Mouse (Mus musculus): ENCODE measurements around the gene Omp. TPM values are rescaled to one million over a fixed set of nuclear protein-coding genes. Genes with fewer than 3 reads are reported as not detected.

Gene Omp
- polyA plus RNA-seq, 1 experiment from 2014 or later: 0.13 TPM

DNA sequence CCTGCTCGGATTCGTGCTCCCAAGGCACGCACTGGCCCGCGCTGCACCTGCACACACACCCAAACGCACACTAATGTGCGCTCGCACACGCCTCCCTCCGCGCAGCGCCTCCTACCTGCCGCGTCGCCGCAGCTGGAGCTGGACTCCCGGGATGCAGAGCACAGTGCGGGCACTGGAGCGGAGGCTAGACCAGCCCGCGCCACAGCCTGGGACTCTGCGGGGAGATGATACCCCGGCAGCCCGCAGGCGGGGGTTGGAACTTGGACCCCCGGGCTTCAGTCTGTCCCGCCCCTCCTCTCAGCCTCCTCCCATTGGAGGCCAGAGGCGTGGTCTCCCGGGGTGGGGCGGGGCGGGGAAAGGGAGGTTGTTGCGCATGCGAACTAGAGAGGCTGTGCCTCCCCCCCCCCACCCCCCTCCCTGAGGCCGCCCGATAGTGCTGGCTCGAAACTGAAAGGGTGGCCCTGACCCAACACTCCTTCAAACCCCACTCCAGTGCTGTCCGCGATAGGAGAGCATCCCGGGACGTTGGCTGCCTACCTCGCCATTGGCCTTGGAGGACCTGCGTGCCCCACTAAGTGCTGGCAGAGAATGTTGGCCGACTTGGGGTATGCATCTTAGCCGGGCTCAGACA, 32.7 kb upstream of the Omp start, which contains the start of gene Capn5:
TSS of gene Capn5 (minus strand) at position 346 of the 631 bp plus-strand sequence.
- H3K36me3 ChIP-seq: no peaks in the 10 kb centered on the region
- H3K4me3 ChIP-seq: peak within 1 kb of the TSS; percentile 83
- 1% methylated on average over 44 of the region's 44 CpGs for WGBS
- H3K9me3 ChIP-seq (replicated peaks): no peaks in the 10 kb centered on the region
- H3K4me1 ChIP-seq: peaks cover 32% of the 10 kb centered on the region
- DNase-seq (ENCODE audit: low spot score): peak; percentile 84
- peak within 1 kb of the TSS; percentile 80 for H3K27ac ChIP-seq
- peaks cover 13% of the 10 kb centered on the region for H3K27me3 ChIP-seq (ENCODE audit: low read depth, poor library complexity, severe bottlenecking)

DNA sequence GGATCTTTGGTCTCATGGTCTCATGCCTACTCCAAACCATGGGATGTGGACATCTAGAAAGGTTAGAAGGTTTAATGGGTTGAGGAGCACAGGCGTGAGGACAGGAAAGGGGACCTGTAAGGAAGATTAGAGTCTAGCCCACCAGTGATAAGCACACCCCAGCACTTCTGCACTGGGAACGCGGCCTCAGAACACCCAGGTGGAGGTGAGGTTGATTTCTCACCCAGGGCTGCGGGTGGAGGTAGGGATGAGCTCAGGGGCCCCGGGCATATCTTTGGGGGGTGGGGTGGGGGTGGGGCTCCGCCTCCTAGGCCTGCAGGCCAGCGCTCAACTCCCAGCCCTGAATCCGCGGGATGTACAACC, 32.2 kb upstream of the Omp start:
- Histone ChIP-seq H3K4me3 (peak overlapping the region; percentile 83), H3K27ac (peak overlapping the region; percentile 80), H3K9me3 (replicated peaks) (no peaks in the 10 kb centered on the region), H3K36me3 (no peaks in the 10 kb centered on the region), H3K27me3 (ENCODE audit: low read depth, poor library complexity, severe bottlenecking) (peaks cover 13% of the 10 kb centered on the region), H3K4me1 (peaks cover 36% of the 10 kb centered on the region)
- 8% methylated on average over 9 of the region's 9 CpGs for WGBS
- no peak for DNase-seq (ENCODE audit: low spot score)

DNA sequence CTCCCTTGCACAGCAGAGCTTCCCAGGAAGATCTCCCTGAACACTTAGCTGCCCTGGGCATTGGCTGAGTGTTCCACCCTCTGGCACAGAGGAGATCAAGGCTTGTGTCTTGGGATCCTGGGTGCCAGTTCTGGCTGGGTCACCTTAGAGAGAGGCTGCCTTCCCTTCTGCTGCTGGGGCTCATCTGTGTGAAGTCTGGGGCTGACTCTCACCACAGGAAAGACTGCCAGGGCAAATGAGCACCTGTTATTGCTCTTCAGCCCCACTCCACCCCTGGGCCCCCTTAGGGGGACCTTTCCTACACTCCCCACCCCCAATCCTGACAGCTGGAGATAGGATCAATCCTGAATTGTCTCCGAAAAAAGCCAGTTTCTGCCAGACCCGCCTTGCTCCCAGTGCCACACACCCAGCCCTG, 31.8 kb upstream of the Omp start:
- Histone ChIP-seq H3K27ac (peak overlapping the region; percentile 80; the same call in 1 of the 2 replicates), H3K36me3 (no peaks in the 10 kb centered on the region), H3K27me3 (ENCODE audit: low read depth, poor library complexity, severe bottlenecking) (peaks cover 13% of the 10 kb centered on the region), H3K4me1 (peaks cover 41% of the 10 kb centered on the region), H3K9me3 (replicated peaks) (no peaks in the 10 kb centered on the region), H3K4me3 (peak overlapping the region; percentile 83; the same call in 1 of the 2 replicates)
- WGBS: 52% methylated on average over 2 of the region's 2 CpGs
- DNase-seq (ENCODE audit: low spot score): no peak

DNA sequence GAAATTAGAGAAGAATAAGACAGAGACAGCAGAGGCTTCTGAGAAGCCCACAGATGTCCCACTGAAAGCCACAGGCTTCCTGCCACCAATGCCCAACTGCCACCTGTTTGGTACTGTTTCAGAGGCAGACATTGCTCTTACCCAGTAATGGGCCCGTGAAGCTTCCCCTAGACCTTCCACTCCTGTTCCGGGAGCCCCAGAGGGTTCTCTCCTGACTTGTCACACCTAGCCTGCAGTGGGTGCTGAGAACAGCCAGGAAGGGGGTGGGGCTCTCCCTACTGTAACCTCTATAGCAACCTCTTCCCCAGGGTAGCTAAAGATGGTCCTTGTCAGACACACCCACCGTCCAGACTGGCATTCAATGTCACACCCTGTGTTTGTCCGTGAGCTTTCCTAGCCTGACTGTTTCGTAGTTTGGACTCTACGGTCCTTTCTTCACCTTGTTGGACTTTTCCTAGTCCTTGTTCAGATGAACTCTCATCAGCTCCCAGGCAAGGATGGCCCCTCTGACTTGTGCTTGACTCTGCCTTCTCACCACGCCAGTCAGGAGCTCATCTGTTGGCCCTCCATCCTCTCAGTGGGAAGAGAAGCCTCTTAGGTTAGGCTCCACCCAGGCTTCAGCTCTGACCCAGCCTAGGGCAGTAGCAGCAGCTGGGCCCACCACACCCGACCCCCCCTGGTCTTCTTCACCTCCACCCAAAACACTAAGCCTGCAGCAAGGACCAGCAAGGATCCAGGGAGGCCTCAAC, 31.2 kb upstream of the Omp start:
- H3K4me1 ChIP-seq: peaks cover 47% of the 10 kb centered on the region
- no peak for DNase-seq (ENCODE audit: low spot score)
- peaks cover 13% of the 10 kb centered on the region for H3K27me3 ChIP-seq (ENCODE audit: low read depth, poor library complexity, severe bottlenecking)
- no peaks in the 10 kb centered on the region for H3K9me3 ChIP-seq (replicated peaks)
- peak overlapping the region; percentile 83; the same call in 1 of the 2 replicates for H3K4me3 ChIP-seq
- WGBS: 74% methylated on average over 8 of the region's 8 CpGs
- H3K27ac ChIP-seq: peak overlapping the region; percentile 80; the same call in 1 of the 2 replicates
- H3K36me3 ChIP-seq: no peaks in the 10 kb centered on the region

DNA sequence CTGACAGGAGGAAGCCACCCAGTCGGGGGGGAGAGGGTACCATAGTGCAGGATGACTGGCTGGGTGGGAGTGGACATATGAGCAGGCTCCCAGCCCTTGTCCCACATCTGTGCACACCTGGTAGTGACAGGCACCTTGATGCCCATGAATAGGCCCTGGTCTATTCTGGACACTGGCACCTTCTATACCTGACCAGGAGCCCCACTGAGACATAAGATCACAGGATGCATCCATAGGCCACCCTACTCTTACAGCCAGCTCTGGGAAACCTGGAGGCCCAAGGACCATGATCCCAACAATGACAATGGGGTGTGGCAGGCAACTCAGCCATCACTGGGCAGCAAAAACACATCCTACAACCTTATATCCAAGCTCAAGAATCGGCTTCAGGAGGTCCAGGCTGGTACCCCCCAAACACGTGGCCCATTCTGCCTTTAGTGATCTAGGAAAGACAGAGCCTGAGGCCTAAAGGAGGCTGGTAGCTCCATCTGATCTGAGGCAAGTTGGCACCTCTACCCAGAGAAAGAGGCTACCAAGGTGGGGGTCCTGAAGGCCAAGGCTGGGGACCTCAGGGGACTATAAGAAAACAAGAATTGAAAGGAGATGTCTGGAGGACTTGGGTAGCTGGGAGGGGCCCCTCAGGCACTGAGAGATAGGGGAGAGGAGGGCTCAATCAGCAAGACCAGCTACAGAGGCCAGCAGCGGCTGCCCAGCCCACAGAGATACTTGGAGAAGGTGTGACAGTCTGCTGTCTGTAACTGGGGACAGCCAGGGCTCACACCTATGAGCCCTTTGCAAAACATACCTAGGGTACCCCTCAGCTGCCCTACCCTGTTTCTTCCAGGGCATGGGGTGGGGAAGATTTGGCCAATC, 29.8 kb upstream of the Omp start:
- DNase-seq (ENCODE audit: low spot score): no peak
- Histone ChIP-seq H3K27me3 (ENCODE audit: low read depth, poor library complexity, severe bottlenecking) (peaks cover 13% of the 10 kb centered on the region), H3K4me3 (no peak overlapping the region), H3K9me3 (replicated peaks) (no peaks in the 10 kb centered on the region), H3K36me3 (no peaks in the 10 kb centered on the region), H3K27ac (peak overlapping the region; percentile 22; the same call in 1 of the 2 replicates), H3K4me1 (peaks cover 61% of the 10 kb centered on the region)
- 66% methylated on average over 4 of the region's 4 CpGs for WGBS

DNA sequence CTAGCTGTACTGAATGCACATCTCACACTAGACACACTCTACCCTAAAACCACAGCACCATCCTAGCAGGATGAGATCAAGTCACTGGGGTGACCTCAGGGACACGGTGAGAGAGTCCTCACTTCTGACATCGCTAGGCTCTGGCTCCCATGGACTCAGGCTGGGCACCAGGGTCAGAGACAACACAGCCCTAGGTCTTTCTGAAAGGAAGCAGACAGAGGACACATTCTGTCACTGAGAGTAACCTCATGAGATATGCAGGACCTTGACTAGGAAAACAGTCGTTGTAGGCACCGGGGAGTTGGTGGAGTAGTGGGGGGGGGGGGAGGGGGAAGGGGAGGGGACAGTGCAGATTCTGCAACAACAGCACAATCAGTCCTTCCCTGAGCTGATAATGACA, 28.1 kb upstream of the Omp start:
- Histone ChIP-seq H3K9me3 (replicated peaks) (no peaks in the 10 kb centered on the region), H3K4me3 (no peak overlapping the region), H3K27ac (no peak overlapping the region), H3K4me1 (peaks cover 56% of the 10 kb centered on the region), H3K36me3 (no peaks in the 10 kb centered on the region), H3K27me3 (ENCODE audit: low read depth, poor library complexity, severe bottlenecking) (peaks cover 13% of the 10 kb centered on the region)
- WGBS: 61% methylated on average over 4 of the region's 4 CpGs
- DNase-seq (ENCODE audit: low spot score): no peak

DNA sequence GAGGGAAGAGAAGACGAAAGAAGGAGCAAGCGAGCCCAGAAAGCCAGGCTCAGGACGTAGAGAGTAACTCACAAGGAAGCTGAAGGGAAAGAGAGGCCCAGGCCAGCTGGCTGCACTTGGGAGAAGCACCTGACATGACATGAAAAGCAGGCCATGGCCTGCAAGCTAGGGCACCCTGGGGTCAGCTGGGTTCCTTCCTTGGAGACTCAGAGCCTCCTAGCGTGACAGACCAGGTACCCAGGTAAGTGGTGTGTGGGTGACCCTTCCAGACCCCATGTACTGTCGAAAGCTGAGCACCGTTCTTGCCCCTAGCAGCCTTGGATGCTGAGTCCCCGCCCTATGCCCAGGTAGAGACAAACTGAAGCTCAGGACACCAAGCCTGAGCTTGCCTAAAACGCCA, 27.4 kb upstream of the Omp start:
- Histone ChIP-seq H3K27ac (peak overlapping the region; percentile 81), H3K36me3 (no peaks in the 10 kb centered on the region), H3K9me3 (replicated peaks) (no peaks in the 10 kb centered on the region), H3K4me1 (peaks cover 49% of the 10 kb centered on the region), H3K27me3 (ENCODE audit: low read depth, poor library complexity, severe bottlenecking) (peaks cover 13% of the 10 kb centered on the region), H3K4me3 (no peak overlapping the region)
- 79% methylated on average over 8 of the region's 8 CpGs for WGBS
- no peak for DNase-seq (ENCODE audit: low spot score)

DNA sequence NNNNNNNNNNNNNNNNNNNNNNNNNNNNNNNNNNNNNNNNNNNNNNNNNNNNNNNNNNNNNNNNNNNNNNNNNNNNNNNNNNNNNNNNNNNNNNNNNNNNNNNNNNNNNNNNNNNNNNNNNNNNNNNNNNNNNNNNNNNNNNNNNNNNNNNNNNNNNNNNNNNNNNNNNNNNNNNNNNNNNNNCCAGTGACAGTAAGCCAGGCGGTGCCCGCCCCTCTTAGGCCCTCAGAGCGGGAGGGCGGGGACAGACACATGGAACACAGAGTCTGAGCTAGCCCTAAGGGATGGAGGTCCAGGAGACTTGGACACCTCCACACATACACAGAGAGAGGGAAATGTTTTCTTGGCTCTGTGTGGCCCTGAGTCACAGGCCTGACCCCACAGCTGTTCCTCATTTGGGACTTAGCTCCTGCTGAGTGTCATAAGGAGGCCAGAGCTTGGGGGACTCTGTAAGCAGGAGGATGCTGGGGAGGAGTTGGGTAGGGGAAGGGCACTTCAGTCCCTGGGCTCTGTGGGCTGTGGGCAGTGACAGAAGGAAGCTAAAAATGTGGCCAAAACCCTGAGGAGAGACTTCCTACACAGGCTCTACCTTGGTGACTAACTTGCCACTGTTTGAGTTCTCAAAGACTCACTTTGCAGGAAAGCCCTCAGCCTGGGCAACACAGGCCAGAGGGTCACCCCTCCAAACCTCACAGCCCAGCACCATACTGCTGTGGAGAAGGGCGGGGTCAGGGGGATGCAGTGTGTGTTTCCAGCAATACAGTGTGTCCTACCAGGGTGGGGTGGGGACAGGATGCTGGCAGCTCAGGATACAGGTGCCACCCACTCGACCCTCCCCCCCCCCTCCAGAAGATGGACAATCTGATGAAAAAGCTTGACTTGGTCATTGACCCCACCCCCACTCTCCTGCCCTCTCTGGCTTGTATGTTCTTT, 26.1 kb upstream of the Omp start:
- no peaks in the 10 kb centered on the region for H3K36me3 ChIP-seq
- peaks cover 38% of the 10 kb centered on the region for H3K4me1 ChIP-seq
- H3K4me3 ChIP-seq: 0 out of 2 replicates have a peak overlapping the region, but pooled peaks have one; percentile 7
- no peaks in the 10 kb centered on the region for H3K9me3 ChIP-seq (replicated peaks)
- DNase-seq (ENCODE audit: low spot score): peak; percentile 71
- WGBS: 43% methylated on average over 6 of the region's 6 CpGs
- peak overlapping the region; percentile 81 for H3K27ac ChIP-seq
- peaks cover 2% of the 10 kb centered on the region for H3K27me3 ChIP-seq (ENCODE audit: low read depth, poor library complexity, severe bottlenecking)

DNA sequence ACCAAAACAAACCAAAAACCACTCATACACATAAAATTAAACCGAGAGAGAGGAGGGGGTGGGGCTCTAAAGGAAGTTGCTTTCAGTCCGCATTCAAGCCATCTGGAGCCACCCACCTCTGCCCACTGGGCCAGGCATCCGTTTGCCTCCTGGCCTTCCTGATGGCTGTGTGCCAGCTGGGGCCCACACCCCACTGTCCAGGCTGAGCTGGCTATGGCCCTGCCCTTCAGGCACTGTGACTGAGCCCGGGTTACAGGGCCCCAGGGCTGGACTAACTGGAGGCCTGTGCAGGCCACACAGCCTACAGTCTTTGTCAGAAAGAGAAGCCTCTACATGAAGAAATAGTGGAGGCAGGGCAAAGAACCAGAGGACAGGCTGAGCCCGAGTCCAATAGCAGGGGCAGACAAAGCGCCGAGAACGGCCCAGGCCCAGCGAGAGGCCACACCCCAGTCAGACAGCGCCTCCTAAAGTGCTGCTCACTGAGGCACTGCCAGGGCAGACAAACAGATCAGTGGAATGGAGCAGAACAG, 19.8 kb upstream of the Omp start:
- no peak for DNase-seq (ENCODE audit: low spot score)
- Histone ChIP-seq H3K36me3 (no peaks in the 10 kb centered on the region), H3K4me3 (no peak overlapping the region), H3K4me1 (peaks cover 36% of the 10 kb centered on the region), H3K9me3 (replicated peaks) (no peaks in the 10 kb centered on the region), H3K27ac (peak overlapping the region; percentile 83), H3K27me3 (ENCODE audit: low read depth, poor library complexity, severe bottlenecking) (no peaks in the 10 kb centered on the region)
- WGBS: 74% methylated on average over 10 of the region's 10 CpGs

DNA sequence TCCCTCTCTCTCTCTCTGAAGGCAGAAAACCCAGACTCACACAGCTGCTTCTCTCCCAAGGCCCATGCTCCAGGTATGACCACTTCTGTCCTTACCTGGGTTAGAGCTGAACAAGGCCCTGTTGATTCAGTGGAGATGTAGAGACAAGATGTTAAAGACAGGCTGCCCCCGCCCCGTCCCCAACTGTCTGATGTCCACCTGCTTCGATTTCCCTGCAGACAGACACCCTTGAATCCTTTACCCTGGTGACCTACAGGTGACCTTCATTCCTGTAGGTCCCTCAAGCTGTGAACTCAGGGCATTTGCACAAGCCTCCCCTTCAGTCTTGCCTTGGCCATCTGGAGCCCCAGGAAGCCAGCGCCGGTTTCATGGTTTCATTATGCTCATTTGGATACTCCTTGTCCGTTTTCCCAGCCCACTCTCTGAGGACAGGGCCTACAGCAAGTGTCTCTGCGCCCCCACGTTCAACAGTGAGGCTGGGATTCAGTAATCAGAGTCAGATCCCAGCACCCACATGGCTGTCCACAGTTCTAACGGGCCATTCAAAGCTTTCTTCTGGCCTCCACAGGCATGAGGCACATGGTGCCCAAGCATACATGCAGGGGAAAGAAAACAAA, 19.2 kb upstream of the Omp start:
- Histone ChIP-seq H3K4me3 (no peak overlapping the region), H3K27me3 (ENCODE audit: low read depth, poor library complexity, severe bottlenecking) (no peaks in the 10 kb centered on the region), H3K27ac (peak overlapping the region; percentile 83), H3K9me3 (replicated peaks) (no peaks in the 10 kb centered on the region), H3K4me1 (peaks cover 41% of the 10 kb centered on the region), H3K36me3 (no peaks in the 10 kb centered on the region)
- 84% methylated on average over 9 of the region's 9 CpGs for WGBS
- DNase-seq (ENCODE audit: low spot score): no peak

DNA sequence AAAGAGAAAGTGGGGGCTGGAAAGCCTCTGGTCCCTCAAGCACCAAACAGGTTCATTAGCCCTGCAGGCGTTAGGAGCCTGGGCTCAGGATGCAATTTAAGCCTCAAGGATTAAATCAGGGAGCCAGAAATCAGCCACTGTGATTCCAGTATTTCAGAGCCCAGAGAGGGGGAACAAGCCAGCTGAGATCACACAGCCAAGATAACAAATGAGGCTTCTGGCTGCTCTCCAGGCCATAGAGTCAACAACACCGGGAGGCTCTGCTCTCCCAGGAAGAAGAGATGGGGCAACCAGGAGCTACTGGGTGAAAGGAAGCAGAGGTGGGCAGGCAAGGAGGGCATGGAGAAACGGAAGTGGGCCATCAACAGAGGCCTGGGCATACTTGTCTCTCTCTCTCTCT, 18.4 kb upstream of the Omp start:
- DNase-seq (ENCODE audit: low spot score): no peak
- WGBS: 62% methylated on average over 3 of the region's 3 CpGs
- Histone ChIP-seq H3K4me1 (peaks cover 48% of the 10 kb centered on the region), H3K36me3 (no peaks in the 10 kb centered on the region), H3K4me3 (no peak overlapping the region), H3K27ac (no peak overlapping the region), H3K27me3 (ENCODE audit: low read depth, poor library complexity, severe bottlenecking) (0 out of 2 replicates have a peak, but pooled peaks cover 6% of the 10 kb centered on the region), H3K9me3 (replicated peaks) (no peaks in the 10 kb centered on the region)
